Mouse (Mus musculus) CH12.LX (cell line): Measurements from ENCODE around the gene Cacna2d1.

Experiments used
- CTCF ChIP-seq, 2 experiments: IDR thresholded peaks in 1 of 2; conservative IDR thresholded peaks in 1 of 2; 2 replicates each; pipeline ENCODE4 v1.5.1; 2011 to 2012; ENCODE audit warnings: low read depth in 2 of 2, low read length in 2 of 2, improper control_type of control experiment in 1 of 2, inconsistent platforms in 1 of 2, mild to moderate bottlenecking in 1 of 2, moderate library complexity in 1 of 2
- EP300 ChIP-seq: IDR thresholded peaks from 2 replicates; pipeline ENCODE4 v1.6.1; 2011; ENCODE audit warnings: low read length, improper control_type of control experiment
- HCFC1 ChIP-seq: IDR thresholded peaks from 2 replicates; pipeline ENCODE4 v1.6.1; 2012; ENCODE audit warnings: low read depth, mild to moderate bottlenecking, inconsistent platforms, low read length, improper control_type of control experiment
- NELFE ChIP-seq: IDR thresholded peaks from 2 replicates; pipeline ENCODE4 v1.6.1; 2011; ENCODE audit warnings: low read depth, low read length, improper control_type of control experiment
- NRF1 ChIP-seq: IDR thresholded peaks from 2 replicates; pipeline ENCODE4 v1.6.1; 2014; ENCODE audit warnings: low read depth, mild to moderate bottlenecking, inconsistent platforms, low read length, improper control_type of control experiment, moderate library complexity
- RAD21 ChIP-seq: IDR thresholded peaks from 2 replicates; pipeline ENCODE4 v1.6.1; 2011; ENCODE audit warnings: low read depth, mild to moderate bottlenecking, low read length, improper control_type of control experiment, moderate library complexity
- ZMIZ1 ChIP-seq: IDR thresholded peaks from 2 replicates; pipeline ENCODE4 v1.6.1; 2012; ENCODE audit warnings: low read depth, mild to moderate bottlenecking, inconsistent platforms, low read length, improper control_type of control experiment

GRCm38 (mm10) chr5:15997769-15998168, 63.3 kb downstream of the Cacna2d1 start:
- TF ChIP-seq EP300: no peak
- no peak for TF ChIP-seq NELFE
- TF ChIP-seq ZMIZ1: no peak
- TF ChIP-seq NRF1: no peak
- TF ChIP-seq CTCF (conservative IDR thresholded peaks at IDR 0.05 in 1 of 2, IDR thresholded peaks at IDR 0.05 in 1 of 2; ENCODE audit: low read depth in 2 of 2, low read length in 2 of 2): no peak
- TF ChIP-seq RAD21: no peak
- no peak for TF ChIP-seq HCFC1
